Mouse (Mus musculus) forebrain, embryonic 14.5 days (tissue): ENCODE data around the gene Agxt2. TPM values are rescaled to one million over a fixed set of nuclear protein-coding genes. Genes with fewer than 3 reads are reported as not detected.

Experiments used
- ATAC-seq: fragments of 200-750 bp; cut with Nextera tagmentation; 2 replicates; pipeline ENCODE4 v1.8.0; 2017; ENCODE audit warnings: mild to moderate bottlenecking, moderate library complexity
- DNase-seq: peaks from one replicate; pipeline ENCODE4 v3.0.0-alpha.2; 2015; ENCODE audit warnings: low spot score
- H3K27ac ChIP-seq: fragments of 300-500 bp; sonication (generic); 2 replicates; pipeline ENCODE4 v1.5.1; 2014; ENCODE audit warnings: low read depth, mild to moderate bottlenecking, control low read depth, low read length, moderate library complexity
- H3K27me3 ChIP-seq: fragments of 300-500 bp; sonication (generic); replicated peaks from 2 replicates; pipeline ENCODE4 v1.6.1; 2014; ENCODE audit warnings: low read length, control low read depth, mixed read lengths; ENCODE audit not compliant: control insufficient read depth, insufficient read depth
- H3K36me3 ChIP-seq: fragments of 300-500 bp; sonication (generic); 2 replicates; pipeline ENCODE4 v1.6.1; 2014; ENCODE audit warnings: low read length, control low read depth; ENCODE audit not compliant: control insufficient read depth, insufficient read depth
- H3K4me1 ChIP-seq: fragments of 300-500 bp; sonication (generic); 2 replicates; pipeline ENCODE4 v1.6.1; 2014; ENCODE audit warnings: antibody characterized with exemption, low read length, control low read depth; ENCODE audit not compliant: control insufficient read depth, insufficient read depth
- H3K4me2 ChIP-seq: fragments of 300-500 bp; sonication (generic); 2 replicates; pipeline ENCODE4 v1.6.1; 2014; ENCODE audit warnings: mild to moderate bottlenecking, control low read depth, low read length
- H3K4me3 ChIP-seq: fragments of 300-500 bp; sonication (generic); 2 replicates; pipeline ENCODE4 v1.5.1; 2014; ENCODE audit warnings: low read depth, low read length, control low read depth
- H3K9ac ChIP-seq: fragments of 300-500 bp; sonication (generic); 2 replicates; pipeline ENCODE4 v1.6.1; 2014; ENCODE audit warnings: mild to moderate bottlenecking, low read length, control low read depth, moderate library complexity
- H3K9me3 ChIP-seq: fragments of 300-500 bp; sonication (generic); replicated peaks from 2 replicates; pipeline ENCODE4 v1.6.1; 2016; ENCODE audit warnings: low read length, control low read depth, mixed read lengths; ENCODE audit not compliant: control insufficient read depth
- WGBS: fragments of 180-500 bp; shearing (Covaris S2); extraction: QIAGEN DNeasy Blood & Tissue Kit; methylation state at CpG from one replicate; pipeline ENCODE4 v1.1.7; 2014; 5-methylcytosine and 5-hydroxymethylcytosine counted together
- polyA plus RNA-seq: library from polyadenylated mRNA; unstranded; fragments of >200 nt; fragmentation: Nextera tagmentation; extraction: Ambion mirVana; gene quantifications from 2 replicates; pipeline ENCODE4 v1.2.1, GENCODE M21; 2014

Gene Agxt2
- polyA plus RNA-seq, 1 experiment from 2014 or later, result not detected

DNA sequence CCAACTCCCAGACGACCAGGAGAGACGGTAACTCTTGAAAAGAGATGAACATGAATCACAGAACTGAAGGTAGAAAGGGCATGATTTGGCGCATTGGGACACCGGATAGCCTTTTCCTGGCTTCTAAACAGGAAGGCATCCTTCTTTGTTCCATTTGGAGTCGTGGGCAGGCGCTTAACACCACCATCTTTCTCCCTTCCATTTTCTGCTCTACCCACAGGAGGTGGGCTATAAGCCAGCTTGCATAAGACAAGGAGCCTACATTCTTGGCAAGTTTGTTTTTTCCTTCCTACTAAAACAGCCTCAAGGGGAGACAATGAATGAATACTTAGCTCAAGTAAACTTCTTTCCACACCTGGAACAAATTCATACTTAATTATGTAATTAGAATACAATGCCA, 55.3 kb downstream of the Agxt2 start:
- Histone ChIP-seq H3K27ac (no peak overlapping the region), H3K4me1 (no peaks in the 10 kb centered on the region), H3K9ac (no peak overlapping the region), H3K36me3 (no peaks in the 10 kb centered on the region), H3K9me3 (no peaks in the 10 kb centered on the region), H3K27me3 (no peaks in the 10 kb centered on the region), H3K4me2 (no peak overlapping the region), H3K4me3 (no peak overlapping the region)
- no peak for ATAC-seq
- 90% methylated on average over 6 of the region's 6 CpGs for WGBS
- no peak for DNase-seq

DNA sequence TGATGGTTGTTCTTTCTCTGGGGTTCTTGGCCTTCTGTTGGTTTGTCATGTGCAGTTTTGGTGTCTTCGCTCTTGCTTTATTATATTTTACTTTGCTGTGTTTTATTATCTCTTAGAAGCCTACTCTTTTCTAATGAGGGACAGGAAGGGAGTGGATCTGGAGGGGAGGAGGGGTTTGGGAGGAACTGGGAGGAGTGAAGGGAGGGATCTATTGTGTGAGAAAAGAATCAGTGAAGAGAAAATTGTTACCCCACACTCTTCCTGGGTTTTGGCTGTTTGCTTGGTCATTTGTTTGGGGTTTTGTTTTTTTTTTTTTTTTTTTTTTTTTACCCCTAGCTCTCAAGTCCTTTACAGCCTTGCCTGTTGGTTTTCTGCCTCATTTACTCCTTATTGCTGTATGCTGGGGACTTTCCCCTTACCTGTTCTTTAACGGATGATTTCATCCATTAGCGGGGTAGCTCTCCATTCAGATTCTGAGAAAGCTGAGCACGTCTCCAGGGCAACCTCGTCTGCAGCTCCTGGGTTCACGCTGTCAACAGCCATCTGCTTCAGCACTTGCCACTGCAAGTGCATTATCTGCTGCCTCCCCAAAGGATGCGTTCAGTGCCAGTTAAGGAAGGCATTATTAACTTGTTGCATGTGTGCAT, 62.9 kb downstream of the Agxt2 start:
- WGBS, result 8% methylated on average over 7 of the region's 7 CpGs
- no peaks in the 10 kb centered on the region for H3K36me3 ChIP-seq
- peaks cover 8% of the 10 kb centered on the region; the same call in 1 of the 2 replicates for H3K4me1 ChIP-seq
- H3K4me3 ChIP-seq, result no peak overlapping the region
- H3K4me2 ChIP-seq, result no peak overlapping the region
- ATAC-seq, result peak; percentile 91
- H3K27ac ChIP-seq, result peak overlapping the region; percentile 39; the same call in 1 of the 2 replicates
- DNase-seq, result peak; percentile 83
- no peaks in the 10 kb centered on the region for H3K9me3 ChIP-seq
- H3K9ac ChIP-seq, result no peak overlapping the region
- H3K27me3 ChIP-seq, result no peaks in the 10 kb centered on the region

DNA sequence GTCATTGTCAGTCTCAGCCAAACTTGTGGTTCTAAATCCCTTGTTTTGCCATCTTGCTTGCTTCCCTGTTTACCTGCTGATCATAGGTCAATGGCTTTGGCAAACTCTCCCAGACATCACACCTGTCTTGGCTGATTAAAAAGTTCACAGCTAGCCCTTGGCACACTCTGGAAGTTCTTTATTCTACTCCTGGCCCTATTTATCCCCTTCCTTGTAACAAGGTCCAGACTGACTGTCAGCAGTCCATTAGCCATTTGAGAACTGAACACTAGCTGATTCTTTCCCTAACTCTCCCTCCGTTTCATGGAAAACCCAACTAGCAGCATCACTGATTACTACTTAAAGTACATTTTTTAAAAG, 63.4 kb downstream of the Agxt2 start:
- Histone ChIP-seq H3K36me3 (no peaks in the 10 kb centered on the region), H3K4me2 (no peak overlapping the region), H3K27me3 (no peaks in the 10 kb centered on the region), H3K9me3 (no peaks in the 10 kb centered on the region), H3K4me1 (peaks cover 8% of the 10 kb centered on the region; the same call in 1 of the 2 replicates), H3K9ac (no peak overlapping the region), H3K4me3 (no peak overlapping the region), H3K27ac (peak overlapping the region; percentile 39; the same call in 1 of the 2 replicates)
- DNase-seq (no peak), ATAC-seq (peak; percentile 74)
- whole genome bisulfite sequencing, result 6% methylated on average over 1 of the region's 1 CpGs

DNA sequence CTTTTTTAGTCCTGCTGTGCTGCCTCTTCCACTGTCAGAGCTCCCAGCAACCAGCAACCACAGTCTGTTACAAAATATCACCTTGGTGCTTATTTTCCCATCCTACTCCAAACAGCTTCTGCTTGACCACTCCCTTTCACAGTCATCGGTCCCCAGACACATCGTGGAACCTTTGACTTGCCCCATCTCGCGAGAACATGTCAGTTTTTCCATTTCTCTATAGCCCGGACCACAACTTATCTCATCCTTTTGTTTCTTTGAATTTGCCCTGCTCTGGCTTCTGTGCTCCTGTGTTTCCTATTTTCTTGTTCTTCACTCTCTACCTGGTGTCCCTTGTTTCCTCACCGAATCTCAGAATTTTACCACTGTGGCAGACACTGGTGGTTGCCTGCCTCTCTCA, 67.8 kb downstream of the Agxt2 start:
- Histone ChIP-seq H3K36me3 (no peaks in the 10 kb centered on the region), H3K9ac (no peak overlapping the region), H3K27me3 (no peaks in the 10 kb centered on the region), H3K4me2 (no peak overlapping the region), H3K9me3 (no peaks in the 10 kb centered on the region), H3K27ac (no peak overlapping the region), H3K4me3 (no peak overlapping the region), H3K4me1 (peaks cover 8% of the 10 kb centered on the region; the same call in 1 of the 2 replicates)
- ATAC-seq, result no peak
- 91% methylated on average over 6 of the region's 6 CpGs for WGBS
- no peak for DNase-seq

DNA sequence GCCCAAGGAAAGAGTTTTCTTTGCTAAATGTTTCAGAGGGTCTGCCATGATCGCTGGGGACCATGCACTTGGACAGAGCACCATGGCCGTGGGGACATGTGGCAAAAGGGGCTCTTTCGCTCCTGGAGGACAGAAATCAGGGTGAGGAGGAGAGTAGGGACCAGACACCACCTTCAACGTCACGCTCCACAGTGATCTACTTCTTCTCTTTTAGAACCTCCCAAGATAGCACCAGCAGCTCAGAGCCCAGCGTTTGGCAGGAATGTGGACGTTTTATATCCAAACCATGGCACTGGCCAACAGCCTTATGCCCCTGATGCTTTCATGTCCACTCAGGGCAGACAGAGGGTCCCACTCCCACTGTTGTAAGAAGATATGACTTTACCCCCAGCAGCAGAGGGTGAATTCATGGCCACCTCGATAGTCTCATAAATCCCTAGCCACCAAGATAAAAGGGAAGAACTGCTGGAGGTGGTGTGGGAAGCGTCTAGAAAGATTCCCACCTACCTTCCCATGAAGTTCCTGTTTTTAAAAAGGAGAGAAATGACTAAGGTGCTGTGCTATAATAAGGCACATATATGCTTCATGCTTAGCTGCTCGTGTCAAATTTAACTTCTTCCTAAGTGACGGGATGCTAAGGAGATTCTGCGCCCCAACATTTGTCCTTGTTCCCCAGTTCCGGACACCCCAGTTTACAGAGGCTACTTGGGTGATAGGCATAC, 68.4 kb downstream of the Agxt2 start:
- H3K4me2 ChIP-seq, result no peak overlapping the region
- DNase-seq, result no peak
- whole genome bisulfite sequencing, result 95% methylated on average over 13 of the region's 13 CpGs
- ATAC-seq, result no peak
- peaks cover 4% of the 10 kb centered on the region; the same call in 1 of the 2 replicates for H3K4me1 ChIP-seq
- H3K36me3 ChIP-seq, result no peaks in the 10 kb centered on the region
- H3K9me3 ChIP-seq, result no peaks in the 10 kb centered on the region
- H3K27ac ChIP-seq, result no peak overlapping the region
- H3K9ac ChIP-seq, result no peak overlapping the region
- no peaks in the 10 kb centered on the region for H3K27me3 ChIP-seq
- H3K4me3 ChIP-seq, result no peak overlapping the region

DNA sequence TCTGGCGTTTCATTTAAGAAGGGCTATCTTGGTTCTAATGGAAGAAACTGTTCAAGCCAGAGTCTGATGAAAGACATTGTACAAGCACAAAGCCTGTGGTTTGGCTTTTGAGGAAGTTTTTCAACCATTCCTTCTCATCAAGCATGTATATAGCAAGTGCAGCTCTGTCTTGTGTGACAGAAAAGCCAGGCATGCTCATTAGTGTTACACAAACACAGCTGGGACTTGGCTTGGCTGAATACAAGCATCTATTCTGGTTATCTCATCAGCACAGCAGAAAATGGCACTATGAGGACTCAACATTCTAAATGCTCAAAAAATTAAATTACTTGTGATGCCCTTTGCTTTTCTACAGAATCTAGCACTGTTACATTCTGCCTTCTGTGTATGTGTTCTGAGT, 78.6 kb downstream of the Agxt2 start:
- Histone ChIP-seq H3K36me3 (0 out of 2 replicates have a peak, but pooled peaks cover 5% of the 10 kb centered on the region), H3K4me2 (no peak overlapping the region), H3K27me3 (no peaks in the 10 kb centered on the region), H3K4me1 (no peaks in the 10 kb centered on the region), H3K4me3 (no peak overlapping the region), H3K27ac (no peak overlapping the region), H3K9ac (no peak overlapping the region), H3K9me3 (peaks cover 4% of the 10 kb centered on the region; the same call in 1 of the 2 replicates)
- no peak for DNase-seq
- ATAC-seq, result no peak
- 79% methylated on average over 1 of the region's 1 CpGs for WGBS

DNA sequence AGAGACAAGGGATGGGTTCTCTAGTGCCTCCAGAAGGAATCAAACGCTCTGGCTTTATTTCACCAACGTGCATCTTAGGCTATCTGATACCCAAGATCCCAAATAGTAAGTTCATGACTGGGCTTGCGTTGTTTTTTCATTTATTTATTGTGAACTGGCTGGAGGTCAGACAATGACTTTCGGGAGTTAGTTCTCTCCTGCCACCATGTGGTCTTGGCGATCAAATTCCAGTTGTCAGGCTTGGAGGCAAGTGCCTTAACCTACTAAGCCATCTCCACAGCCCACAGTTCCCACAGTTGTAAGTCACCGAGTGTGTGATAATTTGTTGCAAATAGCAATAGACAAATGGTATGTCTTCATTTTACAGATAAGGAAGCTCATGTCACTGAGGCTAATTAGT, 81.6 kb downstream of the Agxt2 start:
- no peak for ATAC-seq
- Histone ChIP-seq H3K4me1 (no peaks in the 10 kb centered on the region), H3K9me3 (peaks cover 4% of the 10 kb centered on the region; the same call in 1 of the 2 replicates), H3K4me3 (no peak overlapping the region), H3K36me3 (peaks cover 18% of the 10 kb centered on the region; the same call in 1 of the 2 replicates), H3K4me2 (no peak overlapping the region), H3K27ac (no peak overlapping the region), H3K9ac (no peak overlapping the region), H3K27me3 (no peaks in the 10 kb centered on the region)
- DNase-seq, result peak; percentile 2
- WGBS, result 85% methylated on average over 6 of the region's 6 CpGs

DNA sequence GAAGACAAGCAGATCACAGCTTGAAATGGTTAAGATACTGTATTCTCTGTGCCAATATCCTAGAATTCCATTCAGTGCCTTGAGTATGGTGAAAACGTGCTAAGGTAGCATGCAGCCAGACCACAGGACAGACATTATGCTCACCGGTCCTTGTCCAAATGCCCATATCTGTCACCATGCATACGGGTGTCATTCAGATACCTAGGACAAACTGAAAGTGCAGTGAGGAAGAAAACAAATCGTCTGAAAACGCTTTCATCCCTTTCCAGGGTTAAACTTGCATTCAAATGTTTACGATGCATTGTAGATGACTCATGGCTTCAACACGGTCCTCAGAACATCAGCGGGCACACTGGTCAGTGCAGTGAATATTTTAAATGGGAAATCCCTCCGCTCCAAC, 83.2 kb downstream of the Agxt2 start:
- H3K27ac ChIP-seq, result no peak overlapping the region
- ATAC-seq (no peak), DNase-seq (no peak)
- H3K27me3 ChIP-seq, result no peaks in the 10 kb centered on the region
- H3K9me3 ChIP-seq, result peaks cover 2% of the 10 kb centered on the region; the same call in 1 of the 2 replicates
- no peaks in the 10 kb centered on the region for H3K4me1 ChIP-seq
- 93% methylated on average over 9 of the region's 9 CpGs for WGBS
- H3K4me2 ChIP-seq, result no peak overlapping the region
- H3K4me3 ChIP-seq, result no peak overlapping the region
- no peak overlapping the region for H3K9ac ChIP-seq
- peaks cover 28% of the 10 kb centered on the region for H3K36me3 ChIP-seq

DNA sequence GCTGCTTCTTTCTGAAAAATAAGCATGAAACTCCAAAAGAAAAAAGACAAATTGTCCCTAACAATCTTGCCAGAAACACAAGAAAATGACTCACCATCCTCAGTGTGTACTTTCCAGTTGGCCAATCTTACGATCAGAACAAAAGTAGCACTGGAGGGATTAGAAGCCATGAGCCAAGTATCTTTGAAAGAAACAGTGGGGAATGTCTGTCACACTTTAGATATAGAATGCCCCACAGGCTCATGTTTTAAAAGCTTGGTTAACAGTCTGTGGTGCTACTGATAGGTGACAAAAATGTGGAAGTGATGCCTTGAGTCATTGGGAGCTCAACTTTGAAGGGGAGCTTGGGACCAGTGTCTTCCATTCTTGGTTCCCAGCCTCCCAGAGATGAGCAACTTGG, 83.9 kb downstream of the Agxt2 start:
- H3K4me2 ChIP-seq, result no peak overlapping the region
- no peak overlapping the region for H3K4me3 ChIP-seq
- no peaks in the 10 kb centered on the region for H3K4me1 ChIP-seq
- no peak overlapping the region for H3K9ac ChIP-seq
- H3K36me3 ChIP-seq, result peaks cover 33% of the 10 kb centered on the region
- no peaks in the 10 kb centered on the region for H3K27me3 ChIP-seq
- no peaks in the 10 kb centered on the region for H3K9me3 ChIP-seq
- H3K27ac ChIP-seq, result no peak overlapping the region
- DNase-seq (no peak), ATAC-seq (no peak)
- 45% methylated on average over 1 of the region's 1 CpGs for WGBS
